ENCODE assay signal across 9 mouse cellular contexts in the genomic region with DNA sequence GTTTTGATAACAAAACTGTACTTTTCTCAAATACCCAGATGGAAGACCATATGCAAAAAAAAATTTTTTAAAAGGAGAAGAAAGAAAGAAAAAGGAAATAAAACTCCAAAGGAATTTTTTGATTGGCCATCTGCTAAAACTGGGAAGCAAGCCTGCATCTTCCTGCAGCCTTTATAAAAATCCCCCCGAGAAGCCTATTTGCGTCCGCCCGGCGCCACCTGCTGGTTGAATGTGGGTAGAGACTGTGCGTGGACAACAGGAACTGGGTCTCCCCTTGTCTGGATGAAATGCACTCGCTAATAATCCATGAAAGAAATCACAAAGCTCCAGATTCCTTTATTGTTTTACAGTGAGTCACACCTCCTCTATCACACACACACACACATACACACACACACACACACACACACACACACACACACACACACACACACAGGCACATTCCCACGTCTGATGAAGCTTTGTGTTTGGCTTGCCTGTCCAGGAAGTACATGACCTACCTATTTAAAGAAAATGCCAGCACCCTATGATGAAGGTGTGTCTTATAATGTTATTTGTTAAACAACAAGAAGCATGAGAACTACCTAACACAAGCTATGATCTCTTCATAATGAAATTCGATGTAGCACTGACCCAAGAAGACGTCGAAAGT. TPM values are rescaled to one million over a fixed set of nuclear protein-coding genes. Genes with fewer than 3 reads are reported as not detected.
DNase-seq lines count a peak whose midpoint lies in the region; ATAC-seq and TF ChIP-seq lines count a peak whose summit lies in the region.
"Had no signal": no experiment of that assay in that cellular context is flagged by ENCODE, and none has a peak within 500 bp of the region (broad histone marks: within the 10 kb centered on the region; RNA-seq: fewer than 3 reads in every experiment).

No protein-coding gene starts in this region.

- WGBS in liver, embryonic 13.5 days (ENCODE audit: insufficient replicate concordance): 29% methylated on average over 11 of the region's 11 CpGs

- peak; percentile 89 for TF ChIP-seq CTCF in Patski (IDR thresholded peaks at IDR 0.05)

- no peaks in the 10 kb centered on the region for H3K9me3 ChIP-seq in liver, embryonic 13.5 days (replicated peaks)

- intact Hi-C loops in gastrocnemius, postnatal 14 days (cut with DNase I; ENCODE audit: low total_unique reads): no loop called here

- no peak overlapping the region for H3K27ac ChIP-seq in liver, embryonic 13.5 days

- H3K4me1 ChIP-seq in liver, embryonic 13.5 days (replicated peaks): no peaks in the 10 kb centered on the region

- H3K36me3 ChIP-seq in liver, embryonic 13.5 days: no peaks in the 10 kb centered on the region

- H3K4me2 ChIP-seq in liver, embryonic 13.5 days: no peak overlapping the region

- POLR2A ChIA-PET in Patski (lab: Charles Lee): interaction anchor here (0.6 kb wide), 1 partner anchor 597 kb away, joined by 3 read pairs; no protein-coding TSS in a partner anchor

- H3K27me3 ChIP-seq in Patski: no peaks in the 10 kb centered on the region
- H3K27me3 ChIP-seq in liver, embryonic 13.5 days: no peaks in the 10 kb centered on the region

- ATAC-seq in Patski: no peak
- no peak for ATAC-seq in liver, embryonic 13.5 days (ENCODE audit: low read depth)

- DNase-seq in 3134 (ENCODE audit: extremely low read depth, insufficient read length, low spot score) (peak; percentile 23), Patski (ENCODE audit: low read depth, low spot score) (no peak)
- peak; percentile 86 for DNase-seq in cerebellum, postnatal 36 days
- peak; percentile 81 for DNase-seq in gastrocnemius, postnatal 14 days
- DNase-seq in kidney, postnatal 10 days: peak; percentile 93
- DNase-seq in liver, embryonic 13.5 days: peak; percentile 33
- peak; percentile 61 for DNase-seq in ovary, postnatal 10 days (ENCODE audit: low spot score)
- peak; percentile 38 to 77 for DNase-seq in thymus, postnatal 10 days (ENCODE audit: low spot score in 2 of 2)

- H3K4me3 ChIP-seq in liver, embryonic 13.5 days (replicated peaks): no peak overlapping the region
- H3K4me3 ChIP-seq: erythroblast, embryonic 14.5 days had no signal

- in situ Hi-C loops in Patski (cut with MboI; ENCODE audit: low pct_unique_long_range_greater_than_20kb): no loop called here

- CTCF ChIA-PET in Patski (lab: Charles Lee): interaction anchor here (0.7 to 4.1 kb wide), 14 partner anchors 10 to 391 kb away, joined by 3 to 21 read pairs (median 4); no protein-coding TSS in a partner anchor

- H3K9ac ChIP-seq in liver, embryonic 13.5 days: no peak overlapping the region

RNA-seq across cellular contexts. Expression of a gene that starts 49.1 kb away (rescaled TPM):
- 2.4 TPM for polyA plus RNA-seq in Patski (2021)
- total RNA-seq in gastrocnemius, postnatal 14 days (2021): 1 to 10 TPM; 2.5 to 2.9 TPM
- polyA plus RNA-seq in liver, embryonic 13.5 days (2015; fragmentation: Nextera tagmentation; extraction: Ambion mirVana): 0.91 and 0.93 TPM in 2 replicates
